Mouse (Mus musculus): Measurements from ENCODE around the gene Olfr703.

Olfr703 gene

GRCm38 (mm10) chr7:106843060-106843459 is at the start of gene Olfr703:
Gene Olfr703, plus strand, starts transcription at chr7:106843360.
- no peak for DNase-seq (ENCODE audit: low spot score)

- no peak for DNase-seq (ENCODE audit: low spot score)
Measured at GRCm38 (mm10) chr7:106808734-106809133, 34.4 kb upstream of the Olfr703 start, which contains the start of gene Olfr700. Gene Olfr700, minus strand, starts transcription at chr7:106808834.

GRCm38 (mm10) chr7:106813829-106814228 is 29.3 kb upstream of the Olfr703 start, which contains the start of gene Olfr701:
Gene Olfr701, plus strand, starts transcription at chr7:106814129.
- no peak for DNase-seq (ENCODE audit: low spot score)

GRCm38 (mm10) chr7:106815775-106816174 is 27.4 kb upstream of the Olfr703 start:
- no peak for DNase-seq (ENCODE audit: low spot score)

GRCm38 (mm10) chr7:106818414-106818813 is 24.7 kb upstream of the Olfr703 start:
- DNase-seq (ENCODE audit: low spot score): no peak

GRCm38 (mm10) chr7:106833793-106834192 is 9.4 kb upstream of the Olfr703 start, which contains the start of gene Olfr702:
Gene Olfr702, minus strand, starts transcription at chr7:106833893.
- DNase-seq (ENCODE audit: low spot score): no peak

GRCm38 (mm10) chr7:106862885-106863284 is 19.7 kb downstream of the Olfr703 start, which contains the start of gene Olfr704:
Gene Olfr704, plus strand, starts transcription at chr7:106863185.
- no peak for DNase-seq (ENCODE audit: low spot score)

GRCm38 (mm10) chr7:106876791-106877190 is 33.6 kb downstream of the Olfr703 start, which contains the start of gene Olfr705:
Gene Olfr705, minus strand, starts transcription at chr7:106876891.
- no peak for DNase-seq (ENCODE audit: low spot score)

- DNase-seq (ENCODE audit: low spot score): no peak
Measured at GRCm38 (mm10) chr7:106888062-106888461, 44.9 kb downstream of the Olfr703 start, which contains the start of gene Olfr706. Gene Olfr706, minus strand, starts transcription at chr7:106888162.
